Mouse (Mus musculus) heart, embryonic 16.5 days (tissue): ENCODE measurements at regions not wholly inside any gene's neighbourhood (a gene's known extent, or its start where the extent isn't known, plus 50 kb on each side); places are given as distances from the start of the nearest gene placed in this dataset.

Experiments used
- ATAC-seq: fragments of 200-750 bp; cut with Nextera tagmentation; replicated peaks from 2 replicates; pipeline ENCODE4 v1.8.0; 2017; ENCODE audit warnings: moderate number of reproducible peaks; ENCODE audit not compliant: insufficient read depth, low FRiP score; ENCODE audit errors: extremely low read depth
- H3K27ac ChIP-seq: fragments of 300-500 bp; sonication (generic); 2 replicates; pipeline ENCODE4 v1.5.1; 2014; ENCODE audit warnings: mild to moderate bottlenecking, low read length, control low read depth, moderate library complexity
- H3K27me3 ChIP-seq: fragments of 300-500 bp; sonication (generic); 2 replicates; pipeline ENCODE4 v1.6.1; 2014; ENCODE audit warnings: low read length, mixed read lengths; ENCODE audit not compliant: control insufficient read depth, insufficient read depth
- H3K36me3 ChIP-seq: fragments of 300-500 bp; sonication (generic); 2 replicates; pipeline ENCODE4 v1.6.1; 2014; ENCODE audit not compliant: control insufficient read depth, insufficient read depth
- H3K4me1 ChIP-seq: fragments of 300-500 bp; sonication (generic); 2 replicates; pipeline ENCODE4 v1.6.1; 2014; ENCODE audit warnings: low read length, mixed read lengths; ENCODE audit not compliant: control insufficient read depth, insufficient read depth
- H3K4me2 ChIP-seq: fragments of 300-500 bp; sonication (generic); 2 replicates; pipeline ENCODE4 v1.6.1; 2014; ENCODE audit warnings: low read depth, mild to moderate bottlenecking, control low read depth, low read length
- H3K4me3 ChIP-seq: fragments of 300-500 bp; sonication (generic); 2 replicates; pipeline ENCODE4 v1.5.1; 2014; ENCODE audit warnings: mild to moderate bottlenecking, control low read depth, low read length
- H3K9ac ChIP-seq: fragments of 300-500 bp; sonication (generic); 2 replicates; pipeline ENCODE4 v1.6.1; 2014; ENCODE audit warnings: low read length, control low read depth
- H3K9me3 ChIP-seq: fragments of 300-500 bp; sonication (generic); replicated peaks from 2 replicates; pipeline ENCODE4 v1.6.1; 2016; ENCODE audit warnings: low read length; ENCODE audit not compliant: control insufficient read depth
- WGBS: fragments of 180-500 bp; shearing (Covaris S2); extraction: QIAGEN DNeasy Blood & Tissue Kit; methylation state at CpG from one replicate; pipeline ENCODE4 v1.1.7; 2014; 5-methylcytosine and 5-hydroxymethylcytosine counted together
- microRNA counts: library from miRNA; unstranded; fragments of <30 nt; microRNA quantifications from one replicate; lab custom pipeline; 2016
- microRNA-seq: library from miRNA; unstranded; fragments of <30 nt; microRNA quantifications from one replicate; pipeline ENCODE4, GENCODE M21; 2017

- no peaks in the 10 kb centered on the region for H3K9me3 ChIP-seq
- peak overlapping the region; percentile 44 for H3K4me3 ChIP-seq
- peak overlapping the region; percentile 68 for H3K9ac ChIP-seq
- no peaks in the 10 kb centered on the region for H3K27me3 ChIP-seq
- no peak for ATAC-seq
- H3K4me1 ChIP-seq = peaks cover 15% of the 10 kb centered on the region
- WGBS = 48% methylated on average over 14 of the region's 14 CpGs
- H3K27ac ChIP-seq = peak overlapping the region; percentile 86
- H3K4me2 ChIP-seq = peak overlapping the region; percentile 75
- no peaks in the 10 kb centered on the region for H3K36me3 ChIP-seq
These were observed 51.5 kb upstream of the Ubash3b start for GRCm38 (mm10) chr9:41212943-41213529.

- Histone ChIP-seq H3K36me3 (no peaks in the 10 kb centered on the region), H3K4me2 (peak overlapping the region; percentile 75), H3K4me3 (peak overlapping the region; percentile 44), H3K27ac (peak overlapping the region; percentile 86), H3K9ac (peak overlapping the region; percentile 68), H3K4me1 (peaks cover 15% of the 10 kb centered on the region), H3K27me3 (no peaks in the 10 kb centered on the region), H3K9me3 (no peaks in the 10 kb centered on the region)
- ATAC-seq = peak; percentile 82
- WGBS = under 1% methylated on average over 6 of the region's 7 CpGs
These were observed 50.9 kb upstream of the Ubash3b start for GRCm38 (mm10) chr9:41212303-41212901.

- Histone ChIP-seq H3K4me1 (peaks cover 15% of the 10 kb centered on the region), H3K9me3 (no peaks in the 10 kb centered on the region), H3K4me3 (no peak overlapping the region), H3K4me2 (peak overlapping the region; percentile 75), H3K27ac (peak overlapping the region; percentile 86), H3K36me3 (no peaks in the 10 kb centered on the region), H3K27me3 (no peaks in the 10 kb centered on the region), H3K9ac (peak overlapping the region; percentile 68)
- 49% methylated on average over 10 of the region's 10 CpGs for WGBS
- no peak for ATAC-seq
These were observed 50.4 kb upstream of the Ubash3b start for GRCm38 (mm10) chr9:41211865-41212302.

MicroRNA genes in the stretch of these regions (microRNA counts, 519-probe panel; counts per million panel counts)
- 3,066 counts per million, percentile 79 among the panel's probes with 10 or more counts for microRNA mmu-miR-100 (lab: Ali Mortazavi, UCI)
- 2,486 counts per million, percentile 58 among the panel's probes with 10 or more counts for microRNA mmu-miR-125b-3p (lab: Ali Mortazavi, UCI)

Small RNAs in the stretch of these regions (microRNA-seq; reads per million reads assigned to microRNA genes)
- gene Mir100 (7,340 reads per million, percentile 94 among the genes with 10 or more reads in this experiment), gene Mir125b-1 (307 reads per million, percentile 67 among the genes with 10 or more reads in this experiment), gene Mirlet7a-2 (178 reads per million, percentile 60 among the genes with 10 or more reads in this experiment)
